Mouse (Mus musculus) thymus, adult 2 months (tissue): ENCODE results near the gene Trappc2.

ENCODE experiments used
- CTCF ChIP-seq: fragments of 200-500 bp; IDR thresholded peaks from 2 replicates; pipeline ENCODE4 v1.5.1; 2012; ENCODE audit warnings: mild to moderate bottlenecking, control low read depth, low read length, moderate library complexity, borderline replicate concordance; ENCODE audit not compliant: control insufficient read depth, poor library complexity, insufficient read depth; ENCODE audit errors: extremely low read depth
- POLR2A ChIP-seq: fragments of 200-500 bp; IDR thresholded peaks from 2 replicates; pipeline ENCODE4 v1.6.1; 2012; ENCODE audit warnings: mild to moderate bottlenecking, low read length, control low read depth, moderate library complexity; ENCODE audit not compliant: control insufficient read depth, poor library complexity, insufficient read depth; ENCODE audit errors: extremely low read depth

- TF ChIP-seq POLR2A (no peak), CTCF (no peak)
Observed at GRCm38 (mm10) chrX:166440036-166440615, at the start of gene Trappc2.
